Mouse (Mus musculus) frontal cortex, adult (tissue): ENCODE measurements at regions not wholly inside any gene's neighbourhood (a gene's known extent, or its start where the extent isn't known, plus 50 kb on each side); places are given as distances from the start of the nearest gene placed in this dataset.

ENCODE experiments used
- ATAC-seq: cut with Nextera tagmentation; 2 replicates; pipeline ENCODE4 v1.9.2; 2017; ENCODE audit warnings: mild to moderate bottlenecking, moderate library complexity, mixed read lengths; ENCODE audit not compliant: low TSS enrichment

DNA sequence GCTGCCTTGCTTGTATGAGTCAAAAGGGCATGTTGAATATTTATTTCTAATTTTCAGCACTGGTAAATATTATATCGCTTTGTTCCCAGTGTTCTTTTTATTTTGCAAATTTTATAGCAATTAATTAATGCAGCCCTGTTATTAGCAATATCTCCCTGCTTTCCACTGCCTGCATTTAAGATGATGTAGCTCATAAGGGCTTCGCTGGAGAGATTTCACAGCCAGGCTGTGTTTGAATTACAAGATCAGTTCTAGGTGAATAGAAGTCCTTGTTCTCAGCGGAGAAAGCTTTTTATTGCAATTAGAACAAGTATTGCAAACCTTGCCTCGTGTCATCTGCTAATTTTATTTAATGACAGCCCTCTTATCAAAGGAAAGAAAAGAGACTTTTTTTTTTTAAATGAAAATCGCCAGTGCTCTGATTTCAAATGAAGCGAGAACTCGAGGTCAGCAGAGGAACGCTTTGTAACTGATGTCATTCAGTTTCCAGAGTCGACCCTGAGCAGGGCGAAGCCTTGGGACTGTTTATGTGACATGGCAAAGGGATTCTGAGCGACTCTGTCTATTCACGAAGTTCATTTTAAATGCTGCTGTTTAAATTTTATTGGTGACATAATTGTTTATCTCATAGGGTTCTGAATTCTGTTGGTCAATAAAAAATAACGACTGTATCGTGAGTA, 378.7 kb upstream of the Mki67 start:
- no peak for ATAC-seq

DNA sequence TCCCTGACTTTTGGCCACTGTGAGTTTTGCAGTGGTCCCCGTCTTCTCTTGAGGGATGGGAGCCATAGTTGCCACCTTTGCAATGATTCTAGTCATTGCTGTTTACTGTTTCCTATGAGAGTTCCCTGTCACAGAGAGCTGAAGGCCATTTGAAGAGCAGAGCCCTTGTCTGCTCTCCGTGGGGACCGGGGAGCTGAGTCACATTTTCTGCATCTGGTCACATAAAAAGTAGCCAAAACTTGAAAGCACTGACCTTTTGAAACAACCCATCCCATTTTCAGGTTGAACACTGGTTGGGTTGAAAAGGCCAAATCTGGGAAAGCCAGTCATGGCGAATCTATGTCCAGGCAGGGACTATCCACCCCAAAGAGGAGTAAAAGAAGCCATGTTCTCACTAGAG, 387.9 kb upstream of the Mki67 start:
- ATAC-seq, result no peak

DNA sequence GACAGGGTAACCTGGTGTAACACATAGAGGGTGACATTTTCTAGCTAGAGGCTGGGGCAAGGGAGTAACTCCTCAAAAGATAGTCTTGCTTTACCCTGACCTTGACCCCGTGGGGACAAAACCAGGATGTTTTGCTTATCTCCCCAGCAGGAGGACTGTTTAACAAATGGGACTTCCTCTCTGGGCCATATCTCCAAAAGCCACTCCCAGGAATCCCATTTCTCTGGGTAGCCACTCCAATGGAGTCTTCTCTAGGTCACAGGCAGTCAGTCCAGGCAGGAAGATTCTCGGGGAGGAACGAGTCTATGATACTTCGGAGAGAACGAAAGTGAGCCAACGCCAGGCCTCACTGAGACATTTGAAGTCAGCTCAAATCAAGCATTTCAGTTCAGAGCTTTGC, 396.0 kb upstream of the Mki67 start:
- no peak for ATAC-seq

- no peak for ATAC-seq
These were observed 404.8 kb upstream of the Mki67 start for GRCm38 (mm10) chr7:136120930-136121329.

- ATAC-seq, result no peak
These were observed 405.2 kb upstream of the Mki67 start for GRCm38 (mm10) chr7:136121406-136121805.

DNA sequence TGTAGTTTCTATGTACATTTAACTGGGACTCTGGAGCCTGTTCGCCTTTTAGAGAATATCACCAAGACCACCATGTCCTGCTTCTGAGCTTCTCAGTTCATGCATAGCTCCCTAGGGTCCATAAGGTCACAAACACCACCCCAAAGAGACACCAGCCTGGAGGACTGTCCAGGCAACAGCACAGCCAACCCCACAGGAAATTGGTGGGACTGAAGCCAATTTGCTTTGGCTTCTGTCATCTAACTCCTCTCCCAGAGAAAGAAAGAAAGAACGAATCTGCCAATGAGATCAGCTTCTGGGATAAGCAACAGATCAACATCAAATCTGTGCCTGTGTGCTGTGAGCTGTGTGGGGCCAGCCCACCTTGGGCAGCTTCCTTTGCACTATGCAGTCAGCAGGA, 408.6 kb upstream of the Mki67 start:
- ATAC-seq, result no peak

DNA sequence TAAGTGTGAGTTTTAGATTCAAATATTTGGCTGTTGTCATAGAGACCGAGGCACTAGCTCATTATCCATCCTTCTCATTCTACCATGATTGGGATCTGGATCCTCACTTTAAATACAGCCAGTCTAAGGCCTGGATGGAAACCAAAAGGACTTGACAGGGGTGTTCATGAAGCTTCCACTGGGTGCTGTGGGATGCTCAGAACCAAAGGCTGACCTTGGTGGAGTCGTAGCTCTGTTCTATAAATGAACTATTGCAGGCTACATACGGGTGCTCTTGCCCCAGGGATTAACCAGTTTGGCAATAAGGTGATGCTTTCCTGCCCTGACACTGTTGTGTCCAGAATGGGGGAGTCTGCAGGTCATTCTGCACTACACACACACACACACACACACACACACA, 410.2 kb upstream of the Mki67 start:
- no peak for ATAC-seq

DNA sequence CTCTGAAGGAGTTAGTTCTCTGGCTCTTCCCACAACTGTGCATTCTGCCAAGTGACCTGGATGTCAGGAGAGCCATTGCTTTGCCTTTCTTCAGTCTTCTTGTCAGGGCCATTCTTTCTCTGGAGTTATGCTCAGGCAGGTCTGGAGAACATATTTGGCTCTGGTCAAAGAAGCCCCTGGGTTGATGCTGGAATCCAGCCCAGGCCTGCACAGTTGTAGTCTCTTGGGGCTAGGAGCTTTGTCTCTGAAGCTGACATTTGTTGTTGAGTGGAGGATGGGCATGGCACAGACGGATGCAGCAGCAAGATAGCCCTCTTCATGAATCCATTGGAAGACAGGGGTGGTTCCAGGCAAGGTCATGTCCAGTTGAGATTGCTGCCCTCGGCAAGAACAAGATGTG, 411.4 kb upstream of the Mki67 start:
- ATAC-seq, result no peak

DNA sequence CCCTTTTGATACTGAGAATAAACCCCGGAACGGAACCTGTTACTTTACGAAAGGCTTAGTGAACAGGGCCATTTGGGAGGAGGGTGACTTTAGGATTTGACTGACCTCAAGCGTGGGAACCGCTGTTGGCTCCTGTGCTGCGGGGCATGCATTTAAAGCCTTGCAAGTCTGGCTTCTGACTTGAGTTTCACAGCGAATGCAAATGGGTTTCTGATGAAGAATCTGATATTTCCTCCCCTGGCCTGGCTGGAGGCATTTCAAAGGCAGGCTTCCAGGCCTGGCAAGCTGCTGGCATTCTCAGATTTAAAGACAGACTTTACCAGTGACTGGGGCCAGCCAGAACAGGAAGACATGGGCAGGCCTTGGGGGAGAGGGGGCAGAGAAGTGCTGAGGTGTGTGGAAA, 413.6 kb upstream of the Mki67 start:
- ATAC-seq, result no peak

DNA sequence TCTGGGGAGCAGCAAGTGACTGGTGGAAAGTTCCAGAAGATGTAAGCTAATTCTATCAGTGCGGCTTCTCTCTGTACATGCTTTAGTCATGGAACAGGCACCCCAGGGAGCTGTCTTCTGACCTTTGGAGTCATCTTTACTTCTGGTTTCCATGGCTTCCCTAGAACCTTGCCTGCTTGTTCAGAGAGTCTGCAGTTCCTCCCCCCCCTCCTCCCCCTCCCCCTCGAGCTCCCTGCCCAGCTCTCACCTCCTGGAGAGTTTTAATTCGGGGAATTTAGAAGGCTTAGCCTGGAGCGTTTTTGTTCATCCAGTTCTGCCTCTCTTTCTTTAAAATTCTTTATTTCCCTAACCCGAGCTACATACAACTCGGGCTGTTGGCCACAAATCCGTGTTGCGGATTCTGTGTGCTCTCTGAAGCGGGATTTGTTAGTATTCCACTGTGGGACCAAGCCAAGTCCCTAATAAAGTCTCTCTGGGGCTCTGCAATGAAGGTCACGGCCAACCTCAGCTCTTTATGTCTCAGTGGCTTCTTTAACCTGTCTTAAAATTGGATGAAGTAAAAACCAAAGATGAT, 414.6 kb upstream of the Mki67 start:
- no peak for ATAC-seq

- ATAC-seq, result no peak
These were observed 416.8 kb upstream of the Mki67 start for GRCm38 (mm10) chr7:136132976-136133375.

DNA sequence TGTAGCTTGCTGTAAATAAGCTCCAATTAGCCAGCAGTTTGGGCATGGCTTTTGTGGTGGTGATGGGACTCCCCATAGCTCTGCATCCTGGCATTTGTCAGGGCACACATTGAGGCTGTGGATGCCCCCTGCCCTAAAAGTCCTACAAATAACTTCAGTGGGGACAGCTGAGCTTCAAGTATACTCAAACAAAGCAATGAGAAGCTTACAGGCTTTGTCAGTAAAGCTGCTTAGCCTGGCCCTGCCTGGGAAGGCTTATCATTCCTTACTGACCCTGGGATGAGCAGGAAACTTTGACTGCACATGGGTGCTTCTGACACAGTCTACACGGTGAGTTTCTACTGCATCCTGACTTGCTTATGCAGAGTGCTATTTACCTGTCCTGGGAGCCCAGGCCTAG, 420.5 kb upstream of the Mki67 start:
- ATAC-seq, result no peak

GRCm38 (mm10) chr7:136137341-136137740, 421.2 kb upstream of the Mki67 start:
- no peak for ATAC-seq

DNA sequence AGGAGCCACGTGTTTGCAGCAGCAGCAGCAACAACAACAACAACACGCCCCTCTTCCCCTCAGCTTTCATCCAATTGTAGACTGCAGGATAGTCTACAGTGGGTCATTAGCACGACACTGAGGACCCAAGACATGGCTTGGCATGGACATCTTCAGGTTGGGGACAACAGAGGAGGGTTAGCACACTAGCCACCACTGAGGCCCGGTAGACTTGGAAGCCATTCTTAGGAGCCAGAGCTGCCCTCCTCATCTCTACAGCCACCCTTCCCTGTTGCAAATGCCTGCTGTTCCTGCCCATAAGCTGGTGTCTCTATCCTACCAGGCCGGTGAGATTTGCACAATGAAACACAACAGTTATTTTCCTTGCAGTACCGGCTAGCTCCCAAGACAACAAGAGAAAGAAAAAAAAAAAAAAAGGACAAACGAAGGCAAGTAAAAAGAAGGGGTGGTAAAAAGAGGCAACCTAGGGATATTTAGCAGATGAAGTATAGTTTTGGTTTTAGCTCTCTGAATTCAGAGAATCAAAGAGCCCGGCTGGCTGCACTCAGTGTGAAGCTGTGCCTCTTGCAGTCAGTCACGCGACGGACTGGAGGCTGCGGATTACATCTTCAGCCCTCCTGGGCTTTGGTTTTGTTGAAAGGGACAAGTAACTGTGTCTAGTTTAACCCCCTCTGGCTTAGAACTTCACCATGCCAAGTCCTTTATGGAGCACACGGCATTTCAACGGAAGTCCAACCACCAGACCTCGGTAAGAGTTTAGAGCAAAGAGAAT, 421.9 kb upstream of the Mki67 start:
- ATAC-seq, result no peak

DNA sequence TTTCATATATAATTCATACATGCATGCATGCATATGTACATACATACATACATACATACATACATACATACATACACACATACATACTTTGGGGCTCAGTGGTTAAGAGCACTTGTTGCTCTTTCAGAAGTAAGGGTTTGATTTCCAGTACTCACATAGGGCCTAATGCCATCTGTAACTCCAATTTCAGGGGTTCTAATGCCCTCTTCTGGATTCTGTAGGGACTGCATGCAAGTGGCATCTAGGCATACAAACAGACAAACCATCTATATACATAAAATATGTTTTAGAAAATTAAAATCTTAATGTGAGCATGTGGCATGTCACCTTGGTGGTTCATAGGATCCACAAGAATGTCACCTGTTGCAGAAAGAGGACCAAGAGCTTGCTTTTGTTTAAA, 426.7 kb upstream of the Mki67 start:
- no peak for ATAC-seq

- ATAC-seq, result no peak
These were observed 434.0 kb upstream of the Mki67 start for GRCm38 (mm10) chr7:136150196-136150595.

DNA sequence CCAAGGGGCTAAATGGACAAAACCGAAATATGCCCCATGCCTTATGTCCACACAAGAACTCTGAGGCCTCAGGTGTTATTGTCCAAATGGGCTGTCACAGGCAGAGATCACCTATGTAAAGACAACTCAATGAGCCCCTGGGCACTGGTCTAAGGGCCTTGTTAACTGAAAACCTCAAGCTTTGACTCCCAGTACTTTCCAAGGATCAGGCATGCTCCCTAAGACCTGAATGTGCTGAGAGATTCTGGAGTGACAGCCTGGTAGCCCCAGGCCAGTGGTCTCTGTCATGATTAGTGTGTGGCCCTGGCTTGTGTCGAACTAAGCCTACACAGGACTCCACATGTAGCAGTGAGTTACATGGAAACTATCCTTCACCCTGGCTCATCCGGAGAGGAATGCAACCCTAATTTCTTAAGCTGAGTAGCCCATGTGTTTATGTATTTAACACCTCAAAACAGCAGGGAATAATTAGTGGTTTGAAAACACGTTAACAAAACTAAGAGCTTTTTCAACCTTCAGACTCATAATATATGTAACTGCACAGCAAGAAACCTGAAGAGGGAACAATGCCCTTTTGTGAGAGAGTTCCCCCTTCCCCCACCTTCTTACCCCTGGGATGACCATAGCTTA, 435.3 kb upstream of the Mki67 start:
- no peak for ATAC-seq

- ATAC-seq, result peak; percentile 57
These were observed 436.3 kb upstream of the Mki67 start for GRCm38 (mm10) chr7:136152470-136152869.

- ATAC-seq, result no peak
These were observed 437.5 kb upstream of the Mki67 start for GRCm38 (mm10) chr7:136153621-136154020.

- no peak for ATAC-seq
These were observed 443.0 kb upstream of the Mki67 start for GRCm38 (mm10) chr7:136159136-136159535.

DNA sequence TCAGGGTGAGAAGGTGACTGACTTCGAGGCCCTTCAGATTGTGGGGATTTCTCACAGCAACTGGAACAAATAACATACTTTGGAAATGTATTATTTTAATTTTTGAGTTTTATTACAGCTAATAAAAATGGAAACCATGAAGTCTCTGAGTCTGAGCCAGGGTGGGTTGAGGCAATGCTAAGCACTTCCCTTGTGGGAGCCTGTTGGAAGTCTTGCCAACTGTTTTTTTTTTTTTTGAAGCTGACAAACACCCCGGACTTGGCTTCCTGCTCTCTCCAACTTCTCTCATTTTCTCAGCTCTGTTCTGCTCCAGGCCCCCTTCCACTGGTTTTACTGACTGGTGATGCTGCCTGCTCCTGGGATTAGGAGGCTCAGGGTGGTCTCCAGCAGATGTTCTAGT, 445.4 kb upstream of the Mki67 start:
- no peak for ATAC-seq

DNA sequence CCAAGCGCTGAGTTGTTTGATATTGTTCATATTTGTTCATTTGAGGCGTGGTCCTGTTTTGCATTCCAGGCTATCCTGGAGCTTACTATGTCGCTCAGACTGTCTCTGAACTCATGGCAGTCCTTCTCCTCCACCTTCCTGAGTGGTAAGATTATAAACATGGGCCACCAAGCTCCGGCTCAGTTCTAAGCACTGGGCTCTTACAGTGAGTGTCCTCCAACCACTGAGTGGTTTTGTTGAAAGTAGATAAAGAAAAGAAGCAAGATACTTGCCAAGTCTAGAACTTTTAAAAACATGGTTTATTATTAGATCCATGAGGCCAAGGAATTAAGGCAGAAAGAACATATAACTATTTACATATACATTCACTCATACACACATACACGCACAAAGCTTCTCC, 448.7 kb upstream of the Mki67 start:
- ATAC-seq, result no peak

DNA sequence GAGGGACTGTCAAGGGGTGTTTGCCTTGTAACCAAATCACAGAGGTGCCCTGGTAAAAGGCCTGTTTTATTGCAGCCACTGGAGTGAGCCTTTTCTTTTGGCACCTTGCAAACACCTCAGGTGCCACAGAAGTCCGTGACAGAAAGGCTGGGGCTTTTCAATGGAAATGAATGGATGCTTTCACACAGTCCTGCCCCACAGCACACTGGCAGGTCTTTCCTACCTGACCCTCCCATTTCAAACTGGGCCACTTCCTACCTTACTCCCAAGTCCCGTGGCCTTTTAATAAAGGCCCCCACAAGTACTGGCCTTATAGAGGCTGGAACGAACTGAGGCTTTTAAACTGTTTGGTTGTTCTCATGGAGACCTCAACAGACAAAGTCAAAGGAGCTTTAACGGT, 453.1 kb upstream of the Mki67 start:
- no peak for ATAC-seq
